Mouse (Mus musculus): Measurements from ENCODE around the gene Clec2d.
"Not testable (repeated sequence)": the region's sequence is repeated elsewhere in the genome, so short reads cannot be mapped to it uniquely, and the experiment has no call there.

Clec2d gene

DNA sequence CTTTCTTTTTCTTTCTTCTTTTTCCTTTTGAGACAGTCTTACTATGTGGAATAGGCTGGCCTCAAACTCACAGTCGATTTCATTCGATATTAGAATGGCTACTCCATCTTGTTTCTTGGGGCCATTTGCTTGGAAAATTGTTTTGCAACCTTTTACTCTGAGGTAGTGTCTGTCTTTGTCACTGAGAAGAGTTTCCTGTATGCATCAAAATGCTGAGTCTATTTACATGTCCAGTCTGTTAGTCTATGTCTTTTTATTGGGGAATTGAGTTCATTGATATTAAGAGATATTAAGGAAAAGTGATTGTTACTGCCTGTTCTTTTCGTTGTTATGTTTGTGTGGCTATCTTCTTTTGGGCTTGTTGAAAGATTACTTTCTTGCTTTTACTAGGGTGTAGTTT, 7.4 kb downstream of the Clec2d start:
- not testable (repeated sequence) for DNase-seq (ENCODE audit: low spot score)

DNA sequence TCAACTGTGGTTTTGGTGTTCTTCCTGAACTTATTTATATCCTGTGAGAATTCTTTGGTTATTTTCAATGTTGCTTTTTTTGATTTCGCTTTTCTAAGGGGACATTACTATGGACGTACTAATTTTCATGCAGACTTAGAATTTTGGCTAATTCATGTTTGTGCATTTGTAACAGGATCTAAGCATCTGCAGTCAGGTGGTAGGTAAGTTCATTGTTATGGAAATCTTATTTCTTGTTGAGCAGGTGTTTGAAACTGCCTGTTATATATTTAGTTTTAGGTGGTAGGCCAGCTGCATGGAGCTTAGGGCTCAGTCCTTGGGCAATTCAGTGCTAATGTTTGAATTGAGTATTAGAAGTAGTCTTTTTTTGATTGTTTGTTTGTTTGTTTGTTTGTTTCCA, 13.0 kb downstream of the Clec2d start:
- DNase-seq (ENCODE audit: low spot score), result no peak

- DNase-seq (ENCODE audit: low spot score), result not testable (repeated sequence)
These were observed 19.7 kb downstream of the Clec2d start for GRCm38 (mm10) chr6:129200066-129200465.

- DNase-seq (ENCODE audit: low spot score), result no peak
These were observed 21.9 kb downstream of the Clec2d start for GRCm38 (mm10) chr6:129202306-129202705.

GRCm38 (mm10) chr6:129204342-129204741, 23.9 kb downstream of the Clec2d start:
- DNase-seq (ENCODE audit: low spot score), result no peak

DNA sequence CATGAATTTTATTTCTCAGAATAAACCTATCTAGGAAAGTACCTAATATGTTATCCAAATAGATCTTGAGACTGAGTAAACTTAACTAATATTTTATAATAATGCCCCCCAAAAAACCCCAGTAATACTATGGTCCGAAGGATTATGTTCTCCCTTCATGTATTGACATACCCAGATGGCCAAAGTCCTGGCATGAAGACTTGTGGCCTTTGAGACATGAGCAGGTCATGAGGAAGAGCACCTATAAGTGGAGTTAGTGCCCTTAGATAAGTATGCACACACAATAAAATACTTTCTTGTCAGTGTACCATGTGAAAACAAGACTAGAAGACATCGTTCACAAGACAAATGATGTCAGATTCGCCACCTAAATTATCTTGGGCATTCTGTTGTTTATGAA, 24.4 kb downstream of the Clec2d start:
- DNase-seq (ENCODE audit: low spot score), result no peak

- no peak for DNase-seq (ENCODE audit: low spot score)
These were observed 28.6 kb downstream of the Clec2d start for GRCm38 (mm10) chr6:129208891-129209519.

- no peak for DNase-seq (ENCODE audit: low spot score)
These were observed 29.5 kb downstream of the Clec2d start for GRCm38 (mm10) chr6:129209785-129210446.

GRCm38 (mm10) chr6:129210447-129210790, 30.0 kb downstream of the Clec2d start:
- no peak for DNase-seq (ENCODE audit: low spot score)

- no peak for DNase-seq (ENCODE audit: low spot score)
These were observed 32.2 kb downstream of the Clec2d start for GRCm38 (mm10) chr6:129212421-129213195.

DNA sequence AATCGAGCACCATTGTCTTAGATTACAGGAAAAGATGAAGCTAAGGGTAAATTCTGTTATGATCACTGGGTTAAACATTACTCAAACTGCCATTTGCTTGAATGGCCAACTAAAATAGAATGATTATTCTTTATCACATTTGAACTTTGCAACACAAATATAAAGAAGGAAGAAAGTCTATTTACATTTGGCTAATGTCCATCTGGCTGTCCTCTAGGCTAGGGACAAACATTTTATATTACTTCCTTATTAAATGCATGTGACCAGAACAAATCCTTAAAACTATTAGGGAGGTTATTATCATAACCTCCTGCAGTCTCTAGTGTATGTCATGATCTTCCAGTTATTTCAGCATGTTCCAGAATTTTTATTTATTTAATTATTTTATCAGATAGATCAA, 33.1 kb downstream of the Clec2d start:
- no peak for DNase-seq (ENCODE audit: low spot score)

- no peak for DNase-seq (ENCODE audit: low spot score)
These were observed 33.8 kb downstream of the Clec2d start for GRCm38 (mm10) chr6:129214263-129214662.

DNA sequence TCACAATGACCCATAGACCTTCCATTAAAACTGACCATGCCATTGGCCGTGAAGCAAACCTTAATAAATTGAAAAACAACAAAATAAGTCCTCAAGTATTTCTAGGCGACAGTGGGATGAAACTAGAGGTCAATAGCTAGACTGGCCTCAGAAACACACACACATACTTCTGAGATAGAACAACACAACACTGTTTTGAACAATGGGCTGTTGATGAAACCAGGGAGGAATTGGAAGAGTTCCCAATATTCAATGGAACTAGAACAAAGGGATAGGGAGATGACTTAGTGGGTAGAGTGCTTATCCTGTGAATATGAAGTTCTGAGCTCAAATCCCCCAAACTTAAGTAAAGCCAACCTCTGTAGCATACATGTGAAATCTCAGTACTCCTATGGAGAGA, 34.6 kb downstream of the Clec2d start:
- no peak for DNase-seq (ENCODE audit: low spot score)

GRCm38 (mm10) chr6:129215886-129216637, 35.6 kb downstream of the Clec2d start:
- DNase-seq (ENCODE audit: low spot score), result no peak

GRCm38 (mm10) chr6:129216721-129217230, 36.4 kb downstream of the Clec2d start:
- no peak for DNase-seq (ENCODE audit: low spot score)

DNA sequence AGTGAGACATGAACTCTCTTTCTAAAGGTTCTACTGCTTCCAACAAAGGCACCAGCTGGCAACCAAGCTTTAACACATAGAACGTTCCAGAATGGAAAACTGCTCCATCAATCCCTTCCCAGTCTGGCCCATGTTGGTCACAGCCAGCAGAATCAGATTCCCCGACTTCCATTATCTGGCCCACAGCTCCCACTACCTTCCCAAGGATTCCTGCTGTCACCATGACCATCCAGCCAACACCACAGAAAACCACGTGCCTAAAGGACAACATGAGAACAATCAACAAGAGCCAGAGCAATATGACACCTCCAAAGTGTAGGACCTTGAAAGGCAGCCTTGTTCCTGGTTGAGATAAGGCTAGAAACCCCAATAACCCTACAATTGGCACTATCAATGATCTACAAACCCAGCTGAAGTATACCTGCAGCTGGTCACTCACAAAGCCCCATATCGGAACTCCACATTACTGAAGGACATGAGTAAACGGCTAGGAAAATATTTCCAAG, 37.8 kb downstream of the Clec2d start:
- DNase-seq (ENCODE audit: low spot score), result no peak

- no peak for DNase-seq (ENCODE audit: low spot score)
These were observed 39.6 kb downstream of the Clec2d start for GRCm38 (mm10) chr6:129219897-129220517.

DNA sequence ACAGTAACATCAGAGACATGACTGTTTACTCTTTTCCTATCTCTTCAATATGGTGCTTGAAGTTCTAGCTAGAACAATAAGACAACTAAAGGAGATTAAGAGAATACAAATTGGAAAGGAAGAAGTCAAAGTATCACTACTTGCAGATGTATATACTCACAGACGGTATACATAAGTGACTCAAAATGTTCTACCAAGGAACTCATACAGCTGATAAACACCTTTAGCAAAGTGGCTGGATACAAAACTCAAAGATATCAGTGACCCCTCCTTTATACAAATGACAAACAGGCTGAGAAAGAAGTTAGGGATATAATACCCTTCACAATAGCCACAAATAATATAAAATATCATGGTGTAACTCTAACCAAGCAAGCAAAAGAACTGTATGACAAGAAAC, 40.6 kb downstream of the Clec2d start:
- DNase-seq (ENCODE audit: low spot score), result no peak

- DNase-seq (ENCODE audit: low spot score), result no peak
These were observed 41.9 kb downstream of the Clec2d start for GRCm38 (mm10) chr6:129222188-129222800.

GRCm38 (mm10) chr6:129223611-129224010, 43.2 kb downstream of the Clec2d start:
- DNase-seq (ENCODE audit: low spot score), result no peak

- no peak for DNase-seq (ENCODE audit: low spot score)
These were observed 43.7 kb downstream of the Clec2d start for GRCm38 (mm10) chr6:129224090-129224489.

All from left cerebral cortex, adult 11 months (tissue).